Mouse (Mus musculus): ENCODE measurements at regions not wholly inside any gene's neighbourhood (a gene's known extent, or its start where the extent isn't known, plus 50 kb on each side); places are given as distances from the start of the nearest gene placed in this dataset.

GRCm38 (mm10) chrX:59901387-59901786, 97.9 kb upstream of the F9 start:
- DNase-seq (ENCODE audit: low spot score in 2 of 2) = peak in 1 of 2 experiments; percentile 2

Data from layer of hippocampus, adult 8-10 months (tissue).